Mouse (Mus musculus) lung, embryonic 15.5 days (tissue): ENCODE data around the gene Arl8b. TPM values are rescaled to one million over a fixed set of nuclear protein-coding genes. Genes with fewer than 3 reads are reported as not detected.

Experiments used
- ATAC-seq: fragments of 200-750 bp; cut with Nextera tagmentation; 2 replicates; pipeline ENCODE4 v1.8.0; 2017; ENCODE audit warnings: moderate number of reproducible peaks, borderline replicate concordance; ENCODE audit not compliant: low FRiP score, low TSS enrichment; ENCODE audit errors: extremely low read depth
- H3K27ac ChIP-seq: fragments of 300-500 bp; sonication (generic); 2 replicates; pipeline ENCODE4 v1.5.1; 2015; ENCODE audit warnings: moderate library complexity, mild to moderate bottlenecking, inconsistent platforms
- H3K27me3 ChIP-seq: fragments of 300-500 bp; sonication (generic); 2 replicates; pipeline ENCODE4 v1.6.1; 2015; ENCODE audit warnings: inconsistent platforms
- H3K36me3 ChIP-seq: fragments of 300-500 bp; sonication (generic); 2 replicates; pipeline ENCODE4 v1.6.1; 2015; ENCODE audit warnings: inconsistent platforms
- H3K4me1 ChIP-seq: fragments of 300-500 bp; sonication (generic); 2 replicates; pipeline ENCODE4 v1.6.1; 2015; ENCODE audit warnings: inconsistent platforms
- H3K4me2 ChIP-seq: fragments of 300-500 bp; sonication (generic); 2 replicates; pipeline ENCODE4 v1.6.1; 2015; ENCODE audit warnings: inconsistent platforms, mild to moderate bottlenecking, moderate library complexity
- H3K4me3 ChIP-seq: fragments of 300-500 bp; sonication (generic); 2 replicates; pipeline ENCODE4 v1.5.1; 2015; ENCODE audit warnings: mild to moderate bottlenecking, inconsistent platforms
- H3K9ac ChIP-seq: fragments of 300-500 bp; sonication (generic); 2 replicates; pipeline ENCODE4 v1.6.1; 2015; ENCODE audit warnings: inconsistent platforms
- H3K9me3 ChIP-seq: fragments of 300-500 bp; sonication (generic); 2 replicates; pipeline ENCODE4 v1.6.1; 2016; ENCODE audit warnings: inconsistent platforms
- WGBS: fragments of 180-500 bp; shearing (Covaris S2); methylation state at CpG from one replicate; pipeline ENCODE4 v1.1.7; 2015; 5-methylcytosine and 5-hydroxymethylcytosine counted together
- polyA plus RNA-seq: library from polyadenylated mRNA; unstranded; fragments of >200 nt; fragmentation: Nextera tagmentation; extraction: Ambion mirVana; gene quantifications from 2 replicates; pipeline ENCODE4 v1.2.1, GENCODE M21; 2015

Gene Arl8b
- polyA plus RNA-seq, 1 experiment from 2014 or later, result 75.0 TPM

GRCm38 (mm10) chr6:108791498-108791897 is 8.6 kb downstream of the Arl8b start:
- Histone ChIP-seq H3K36me3 (no peaks in the 10 kb centered on the region), H3K4me1 (no peaks in the 10 kb centered on the region), H3K4me2 (no peak overlapping the region), H3K4me3 (no peak overlapping the region), H3K27me3 (no peaks in the 10 kb centered on the region), H3K27ac (no peak overlapping the region), H3K9ac (no peak overlapping the region), H3K9me3 (no peaks in the 10 kb centered on the region)
- WGBS, result 57% methylated on average over 5 of the region's 5 CpGs
- ATAC-seq, result no peak

DNA sequence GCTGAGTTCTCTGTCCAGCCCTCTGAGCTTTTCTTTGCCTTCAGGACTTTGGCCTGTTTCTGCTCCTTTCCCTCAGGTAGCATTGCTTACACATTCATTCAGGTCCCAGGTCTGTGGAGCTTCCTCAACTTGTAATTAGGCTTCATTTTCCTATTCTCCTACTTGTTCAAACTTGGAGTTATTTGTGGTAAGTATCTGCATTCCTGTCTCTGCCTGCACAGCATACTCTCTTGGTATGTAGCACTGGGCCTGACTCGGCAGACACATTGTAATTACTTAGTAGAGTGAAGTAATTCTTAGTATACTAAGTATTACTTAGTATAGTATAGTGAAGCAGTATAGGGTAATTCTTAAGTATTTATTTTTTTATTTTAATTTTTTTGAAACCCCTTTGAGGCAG is 13.0 kb downstream of the Arl8b start:
- Histone ChIP-seq H3K36me3 (no peaks in the 10 kb centered on the region), H3K27ac (no peak overlapping the region), H3K9ac (no peak overlapping the region), H3K4me1 (no peaks in the 10 kb centered on the region), H3K4me3 (no peak overlapping the region), H3K27me3 (no peaks in the 10 kb centered on the region), H3K9me3 (no peaks in the 10 kb centered on the region), H3K4me2 (no peak overlapping the region)
- ATAC-seq, result no peak
- WGBS, result 67% methylated on average over 1 of the region's 1 CpGs

DNA sequence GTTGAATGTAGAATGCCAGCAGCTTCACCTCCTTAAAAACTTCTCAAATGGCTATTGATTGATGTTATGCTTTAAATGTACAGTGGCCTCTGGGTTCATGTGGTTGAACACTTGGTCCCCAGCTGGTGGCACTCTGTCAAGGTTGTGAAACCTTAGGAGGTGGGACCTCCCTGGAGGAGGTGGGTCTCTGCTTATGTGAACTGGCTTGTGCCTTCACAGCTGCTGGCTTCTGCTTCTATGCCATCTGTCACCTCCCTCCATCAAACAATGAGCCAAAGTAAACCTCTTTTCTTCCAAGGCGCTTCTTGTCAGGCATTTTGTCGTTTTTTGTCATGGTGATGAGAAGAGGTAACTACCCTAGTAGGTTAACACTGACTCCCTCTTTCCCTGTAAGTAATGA is 13.8 kb downstream of the Arl8b start:
- H3K27me3 ChIP-seq, result no peaks in the 10 kb centered on the region
- H3K27ac ChIP-seq, result no peak overlapping the region
- ATAC-seq, result no peak
- no peak overlapping the region for H3K4me3 ChIP-seq
- no peaks in the 10 kb centered on the region for H3K4me1 ChIP-seq
- no peaks in the 10 kb centered on the region for H3K9me3 ChIP-seq
- no peaks in the 10 kb centered on the region for H3K36me3 ChIP-seq
- H3K4me2 ChIP-seq, result no peak overlapping the region
- no peak overlapping the region for H3K9ac ChIP-seq
- 49% methylated on average over 2 of the region's 2 CpGs for WGBS

- Histone ChIP-seq H3K9me3 (no peaks in the 10 kb centered on the region), H3K4me3 (no peak overlapping the region), H3K36me3 (no peaks in the 10 kb centered on the region), H3K27me3 (no peaks in the 10 kb centered on the region), H3K4me2 (no peak overlapping the region), H3K9ac (no peak overlapping the region), H3K27ac (no peak overlapping the region), H3K4me1 (no peaks in the 10 kb centered on the region)
- 48% methylated on average over 1 of the region's 1 CpGs for WGBS
- no peak for ATAC-seq
Measured at GRCm38 (mm10) chr6:108805194-108805593, 22.3 kb downstream of the Arl8b start.

- Histone ChIP-seq H3K4me1 (no peaks in the 10 kb centered on the region), H3K27me3 (no peaks in the 10 kb centered on the region), H3K9ac (no peak overlapping the region), H3K27ac (no peak overlapping the region), H3K4me3 (no peak overlapping the region), H3K9me3 (no peaks in the 10 kb centered on the region), H3K36me3 (no peaks in the 10 kb centered on the region), H3K4me2 (no peak overlapping the region)
- 72% methylated on average over 7 of the region's 7 CpGs for WGBS
- no peak for ATAC-seq
Measured at GRCm38 (mm10) chr6:108805871-108806270, 23.0 kb downstream of the Arl8b start.

DNA sequence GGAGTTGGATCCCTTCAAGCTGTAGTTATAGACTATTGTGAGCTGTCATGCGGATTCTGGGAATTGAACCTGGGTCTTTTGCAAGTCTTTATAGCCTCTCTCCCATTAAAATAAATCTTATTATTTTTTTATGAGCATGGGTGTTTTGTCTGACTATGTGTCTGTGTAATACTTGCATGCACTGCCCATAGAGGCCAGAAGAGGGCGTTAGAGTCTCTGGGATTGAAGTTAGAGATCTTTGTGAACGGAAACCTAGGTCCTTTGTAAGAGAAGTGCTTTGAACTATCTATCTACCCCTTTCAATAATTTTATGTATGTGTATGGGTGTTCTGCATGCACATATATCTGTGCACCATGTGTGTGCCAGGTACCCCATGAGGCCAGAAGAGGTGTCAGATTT is 24.5 kb downstream of the Arl8b start:
- no peak overlapping the region for H3K9ac ChIP-seq
- H3K27ac ChIP-seq, result no peak overlapping the region
- ATAC-seq, result no peak
- H3K36me3 ChIP-seq, result no peaks in the 10 kb centered on the region
- H3K4me2 ChIP-seq, result no peak overlapping the region
- no peak overlapping the region for H3K4me3 ChIP-seq
- H3K9me3 ChIP-seq, result no peaks in the 10 kb centered on the region
- H3K4me1 ChIP-seq, result no peaks in the 10 kb centered on the region
- H3K27me3 ChIP-seq, result no peaks in the 10 kb centered on the region
- WGBS, result 72% methylated on average over 3 of the region's 3 CpGs

- no peak overlapping the region for H3K27ac ChIP-seq
- H3K27me3 ChIP-seq, result no peaks in the 10 kb centered on the region
- 65% methylated on average over 1 of the region's 1 CpGs for WGBS
- no peaks in the 10 kb centered on the region for H3K36me3 ChIP-seq
- H3K4me1 ChIP-seq, result no peaks in the 10 kb centered on the region
- ATAC-seq, result no peak
- H3K9me3 ChIP-seq, result no peaks in the 10 kb centered on the region
- no peak overlapping the region for H3K4me2 ChIP-seq
- no peak overlapping the region for H3K9ac ChIP-seq
- H3K4me3 ChIP-seq, result no peak overlapping the region
Measured at GRCm38 (mm10) chr6:108808786-108809185, 25.9 kb downstream of the Arl8b start.

- no peak overlapping the region for H3K9ac ChIP-seq
- no peaks in the 10 kb centered on the region for H3K27me3 ChIP-seq
- no peak overlapping the region for H3K4me3 ChIP-seq
- no peak overlapping the region for H3K27ac ChIP-seq
- H3K9me3 ChIP-seq, result no peaks in the 10 kb centered on the region
- H3K36me3 ChIP-seq, result peaks cover 6% of the 10 kb centered on the region
- H3K4me2 ChIP-seq, result no peak overlapping the region
- H3K4me1 ChIP-seq, result no peaks in the 10 kb centered on the region
- 72% methylated on average over 10 of the region's 10 CpGs for WGBS
- ATAC-seq, result no peak
Measured at GRCm38 (mm10) chr6:108810237-108810636, 27.3 kb downstream of the Arl8b start.

- no peak overlapping the region for H3K4me2 ChIP-seq
- no peak overlapping the region for H3K27ac ChIP-seq
- no peaks in the 10 kb centered on the region for H3K4me1 ChIP-seq
- ATAC-seq, result no peak
- H3K4me3 ChIP-seq, result no peak overlapping the region
- H3K9me3 ChIP-seq, result no peaks in the 10 kb centered on the region
- H3K27me3 ChIP-seq, result no peaks in the 10 kb centered on the region
- H3K36me3 ChIP-seq, result peaks cover 10% of the 10 kb centered on the region
- WGBS, result 86% methylated on average over 2 of the region's 2 CpGs
- H3K9ac ChIP-seq, result no peak overlapping the region
Measured at GRCm38 (mm10) chr6:108812134-108812533, 29.2 kb downstream of the Arl8b start.

DNA sequence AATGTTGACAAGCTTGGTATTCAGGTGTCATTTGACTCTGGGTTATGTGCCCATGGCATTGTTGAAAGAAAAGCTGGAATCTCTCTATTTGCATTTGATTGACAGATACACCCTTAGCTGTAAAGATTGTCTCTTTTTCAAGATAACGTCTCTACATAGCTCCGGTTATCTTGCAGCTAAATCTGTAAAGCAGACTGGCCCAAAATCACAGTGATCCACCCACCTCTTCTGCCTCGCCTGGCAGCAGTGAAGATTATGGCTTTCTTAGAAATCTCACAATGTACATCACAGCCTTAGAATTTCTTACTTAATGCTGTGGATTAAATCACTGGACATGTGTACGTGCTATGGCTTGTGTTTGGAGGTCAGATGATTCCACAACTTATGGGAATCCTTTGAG is 34.6 kb downstream of the Arl8b start:
- no peak overlapping the region for H3K4me2 ChIP-seq
- H3K4me3 ChIP-seq, result no peak overlapping the region
- H3K36me3 ChIP-seq, result peaks cover 42% of the 10 kb centered on the region
- no peak overlapping the region for H3K27ac ChIP-seq
- H3K9me3 ChIP-seq, result no peaks in the 10 kb centered on the region
- H3K27me3 ChIP-seq, result no peaks in the 10 kb centered on the region
- 72% methylated on average over 4 of the region's 4 CpGs for WGBS
- H3K9ac ChIP-seq, result no peak overlapping the region
- ATAC-seq, result no peak
- no peaks in the 10 kb centered on the region for H3K4me1 ChIP-seq

GRCm38 (mm10) chr6:108824816-108825545 is 42.1 kb downstream of the Arl8b start:
- no peak overlapping the region for H3K4me2 ChIP-seq
- 62% methylated on average over 7 of the region's 7 CpGs for WGBS
- H3K27me3 ChIP-seq, result no peaks in the 10 kb centered on the region
- peak overlapping the region; percentile 16; the same call in 1 of the 2 replicates for H3K27ac ChIP-seq
- H3K36me3 ChIP-seq, result peaks cover 32% of the 10 kb centered on the region
- H3K9me3 ChIP-seq, result no peaks in the 10 kb centered on the region
- H3K4me1 ChIP-seq, result peaks cover 14% of the 10 kb centered on the region
- no peak overlapping the region for H3K4me3 ChIP-seq
- H3K9ac ChIP-seq, result no peak overlapping the region
- no peak for ATAC-seq

- no peak overlapping the region for H3K4me2 ChIP-seq
- no peaks in the 10 kb centered on the region for H3K27me3 ChIP-seq
- no peak overlapping the region for H3K4me3 ChIP-seq
- H3K27ac ChIP-seq, result no peak overlapping the region
- no peak overlapping the region for H3K9ac ChIP-seq
- H3K4me1 ChIP-seq, result peaks cover 17% of the 10 kb centered on the region
- H3K9me3 ChIP-seq, result no peaks in the 10 kb centered on the region
- ATAC-seq, result no peak
- 68% methylated on average over 3 of the region's 3 CpGs for WGBS
- peaks cover 25% of the 10 kb centered on the region for H3K36me3 ChIP-seq
Measured at GRCm38 (mm10) chr6:108826070-108826469, 43.2 kb downstream of the Arl8b start.
